Mouse (Mus musculus) urinary bladder, postnatal 36 days (tissue): ENCODE data around the gene Psapl1.
A peak's percentile ranks its signal among the peaks of the same experiment; 100 is the strongest.
"Not testable (repeated sequence)": the region's sequence is repeated elsewhere in the genome, so short reads cannot be mapped to it uniquely, and the experiment has no call there.

Experiments
- DNase-seq, 2 experiments: peaks; one replicate each; pipeline ENCODE4 v3.0.0; 2022; ENCODE audit warnings: low spot score in 2 of 2, mixed read lengths in 1 of 2

The Psapl1 gene

GRCm38 (mm10) chr5:36203421-36203820, 400 bp upstream of the Psapl1 start:
- no peak for DNase-seq

- DNase-seq = no peak
Observed at GRCm38 (mm10) chr5:36205397-36205796, 1.6 kb downstream of the Psapl1 start.

- DNase-seq = no peak
Observed at GRCm38 (mm10) chr5:36208803-36209202, 5.0 kb downstream of the Psapl1 start.

GRCm38 (mm10) chr5:36213310-36213709, 9.5 kb downstream of the Psapl1 start:
- no peak for DNase-seq

- DNase-seq = no peak
Observed at GRCm38 (mm10) chr5:36220105-36220504, 16.3 kb downstream of the Psapl1 start.

- DNase-seq = no peak
Observed at GRCm38 (mm10) chr5:36220626-36221025, 16.8 kb downstream of the Psapl1 start.

- peak; percentile 42 to 50 for DNase-seq
Observed at GRCm38 (mm10) chr5:36223787-36224186, 20.0 kb downstream of the Psapl1 start.

- no peak for DNase-seq
Observed at GRCm38 (mm10) chr5:36225855-36226254, 22.0 kb downstream of the Psapl1 start.

- DNase-seq = no peak
Observed at GRCm38 (mm10) chr5:36226296-36226695, 22.5 kb downstream of the Psapl1 start.

- no peak for DNase-seq
Observed at GRCm38 (mm10) chr5:36228405-36229370, 24.9 kb downstream of the Psapl1 start.

- no peak for DNase-seq
Observed at GRCm38 (mm10) chr5:36230301-36230780, 26.5 kb downstream of the Psapl1 start.

GRCm38 (mm10) chr5:36237526-36237925, 33.7 kb downstream of the Psapl1 start:
- not testable (repeated sequence) for DNase-seq

GRCm38 (mm10) chr5:36248022-36248421, 44.2 kb downstream of the Psapl1 start:
- no peak for DNase-seq

- no peak for DNase-seq
Observed at GRCm38 (mm10) chr5:36252746-36253504, 49.1 kb downstream of the Psapl1 start.

GRCm38 (mm10) chr5:36254642-36255516, 51.1 kb downstream of the Psapl1 start:
- DNase-seq = no peak
